Mouse (Mus musculus) embryonic fibroblast, embryonic 13.5 days (primary cell): Measurements from ENCODE around the gene Cryl1.

Experiments
- CTCF ChIP-seq: IDR thresholded peaks from 2 replicates; pipeline ENCODE4 v1.5.1; 2011; ENCODE audit warnings: mild to moderate bottlenecking, control low read depth, low read length, moderate library complexity, borderline replicate concordance; ENCODE audit not compliant: insufficient read depth
- POLR2A ChIP-seq: IDR thresholded peaks from 2 replicates; pipeline ENCODE4 v1.6.1; 2011; ENCODE audit warnings: low read depth, mild to moderate bottlenecking, control low read depth, low read length, moderate library complexity

DNA sequence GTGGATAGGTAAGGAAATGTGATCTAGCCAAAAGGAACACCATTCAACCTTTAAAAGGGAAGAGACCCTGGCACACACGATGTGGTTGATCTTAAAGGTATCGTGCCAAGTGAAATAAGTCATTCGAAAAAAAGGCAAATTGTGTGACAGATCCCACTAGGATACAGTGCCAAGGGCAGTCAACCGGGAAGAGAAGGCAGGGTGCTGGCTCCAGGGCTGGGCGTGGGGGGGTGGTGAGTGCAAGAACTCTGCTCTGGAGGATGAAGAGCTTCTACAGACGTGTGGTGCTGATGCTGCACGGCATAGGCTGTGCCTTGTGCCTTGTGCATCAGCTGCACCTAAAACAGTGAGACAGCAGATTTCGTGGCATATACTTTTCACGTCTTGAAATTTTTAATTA, 33.0 kb downstream of the Cryl1 start:
- no peak for TF ChIP-seq CTCF
- TF ChIP-seq POLR2A: no peak
